Mouse (Mus musculus) left cerebral cortex, postnatal 25 days (tissue): Measurements from ENCODE around the gene C2cd3. TPM values are rescaled to one million over a fixed set of nuclear protein-coding genes. Genes with fewer than 3 reads are reported as not detected.
A peak's percentile ranks its signal among the peaks of the same experiment; 100 is the strongest.

Experiments
- DNase-seq, 2 experiments: peaks; one replicate each; pipeline ENCODE4 v3.0.0; 2022; ENCODE audit warnings: low spot score in 2 of 2, mixed read lengths in 1 of 2
- intact Hi-C: fragments of 180-260 bp; cut with DNase I; formaldehyde crosslinking; loops from one replicate; pipeline ENCODE4 v1.15.1; 2025
- total RNA-seq, 2 experiments: library from RNA; stranded (reverse); gene quantifications; 2 replicates each; pipeline ENCODE4 v1.2.3; 2021

Gene C2cd3
- total RNA-seq, 2 experiments from 2014 or later, result 20.4 to 21.5 TPM

GRCm38 (mm10) chr7:100399231-100399913 is 27.3 kb downstream of the C2cd3 start:
- intact Hi-C loops, result loop anchor here (10.0 kb wide), 1 partner anchor 125 kb away; no protein-coding TSS in a partner anchor
- no peak for DNase-seq

GRCm38 (mm10) chr7:100400899-100401539 is 29.0 kb downstream of the C2cd3 start:
- intact Hi-C loops, result no loop called here
- no peak for DNase-seq

DNA sequence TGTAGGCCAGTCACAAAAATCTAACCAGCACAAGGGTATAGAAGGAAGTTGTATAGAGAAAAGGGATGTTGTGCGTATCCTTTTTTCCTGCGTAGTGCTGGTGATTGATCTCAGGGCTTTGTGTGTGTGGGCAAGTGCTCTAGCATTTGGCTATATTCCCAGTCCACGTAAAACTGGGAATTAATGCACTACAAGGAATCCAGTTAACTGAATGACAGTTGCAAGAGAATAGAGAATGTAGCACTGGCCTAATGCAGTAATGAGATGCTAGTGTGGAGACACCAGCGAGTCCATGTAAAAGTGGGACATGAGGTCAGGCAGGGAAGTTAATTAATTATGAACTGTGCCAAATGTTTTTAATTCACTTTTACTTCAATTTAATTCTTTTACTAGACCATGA is 30.7 kb downstream of the C2cd3 start:
- intact Hi-C loops, result no loop called here

GRCm38 (mm10) chr7:100407677-100408076 is 35.6 kb downstream of the C2cd3 start:
- DNase-seq, result no peak
- intact Hi-C loops, result loop anchor here (5.0 kb wide), 1 partner anchor 70 kb away; no protein-coding TSS in a partner anchor

More for the DNA sequence above, 30.7 kb downstream of the C2cd3 start:
- DNase-seq, result no peak

DNA sequence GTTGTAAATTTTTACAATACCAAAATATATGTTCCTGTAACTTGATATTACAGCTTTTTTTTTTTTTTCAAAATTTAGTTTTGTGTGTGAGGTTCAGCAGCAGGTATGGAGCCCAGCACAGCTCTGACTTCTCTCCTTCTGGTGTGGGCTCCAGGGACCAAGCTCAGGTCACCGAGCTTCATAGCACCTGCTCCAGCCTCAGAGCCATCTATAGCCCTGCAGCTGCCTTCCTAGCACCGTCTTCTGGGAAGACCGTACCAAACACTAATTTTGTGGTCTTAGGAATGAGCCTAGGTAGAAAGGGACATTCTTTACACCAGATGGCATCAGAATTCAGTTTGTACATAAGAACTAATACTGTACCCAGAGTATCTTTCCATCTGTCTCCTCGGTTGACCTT is 36.7 kb downstream of the C2cd3 start:
- intact Hi-C loops, result loop anchor here (5.0 kb wide), 1 partner anchor 71 kb away; no protein-coding TSS in a partner anchor
- DNase-seq, result no peak

DNA sequence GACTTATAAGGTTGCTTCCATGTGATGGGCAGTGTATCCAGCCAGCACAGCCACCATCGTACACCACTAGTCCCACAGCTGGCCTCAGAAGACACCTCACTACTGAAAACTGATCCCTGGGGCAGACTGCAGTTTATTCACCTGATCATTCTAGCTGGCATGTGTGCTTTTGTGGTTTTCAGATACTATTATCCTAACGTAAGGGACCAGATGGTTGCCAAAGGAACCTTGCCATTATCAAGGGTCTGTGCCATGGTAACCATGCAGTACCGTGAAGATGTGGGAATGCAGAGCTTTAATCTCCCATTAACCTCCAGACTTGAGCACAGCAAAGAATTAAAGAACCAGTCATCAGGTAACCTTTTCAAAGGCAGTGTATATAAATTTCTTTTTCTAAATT is 53.8 kb downstream of the C2cd3 start:
- intact Hi-C loops, result loop anchor here (5.0 kb wide), 2 partner anchors 72 to 87 kb away; partner anchors contain the start of gene Dnajb13

GRCm38 (mm10) chr7:100429102-100429501 is 57.1 kb downstream of the C2cd3 start:
- DNase-seq, result peak; percentile 52 to 68
- intact Hi-C loops, result loop anchor here (5.0 kb wide), 2 partner anchors 68 to 83 kb away; partner anchors contain the start of gene Dnajb13

More for the DNA sequence above, 53.8 kb downstream of the C2cd3 start:
- DNase-seq, result no peak

DNA sequence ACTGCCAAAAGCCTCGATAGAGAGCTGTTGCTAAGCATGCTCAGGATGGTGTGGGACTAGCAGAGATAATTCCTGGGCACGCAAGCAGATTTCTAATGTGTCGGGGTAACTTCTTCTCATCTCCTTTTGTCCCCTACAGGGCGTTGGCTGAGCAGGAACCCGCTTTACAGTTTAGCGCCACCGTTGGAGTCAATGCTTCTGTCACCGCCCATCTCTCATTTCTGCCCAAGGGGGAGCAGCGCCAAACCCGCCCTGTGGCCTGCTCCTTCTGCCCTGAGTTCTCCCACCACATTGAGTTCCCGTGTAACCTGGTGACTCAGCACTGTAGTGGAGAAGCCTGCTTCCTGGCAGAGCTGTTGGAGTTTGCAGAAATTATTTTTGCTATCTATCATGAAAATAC is 57.9 kb downstream of the C2cd3 start:
- intact Hi-C loops, result loop anchor here (5.0 kb wide), 2 partner anchors 67 to 82 kb away; partner anchors contain the start of gene Dnajb13
- DNase-seq, result no peak

GRCm38 (mm10) chr7:100431103-100431502 is 59.1 kb downstream of the C2cd3 start:
- DNase-seq, result peak in 1 of 2 experiments; percentile 17
- intact Hi-C loops, result no loop called here

- intact Hi-C loops, result no loop called here
- no peak for DNase-seq
Measured at GRCm38 (mm10) chr7:100433295-100433694, 61.3 kb downstream of the C2cd3 start.

DNA sequence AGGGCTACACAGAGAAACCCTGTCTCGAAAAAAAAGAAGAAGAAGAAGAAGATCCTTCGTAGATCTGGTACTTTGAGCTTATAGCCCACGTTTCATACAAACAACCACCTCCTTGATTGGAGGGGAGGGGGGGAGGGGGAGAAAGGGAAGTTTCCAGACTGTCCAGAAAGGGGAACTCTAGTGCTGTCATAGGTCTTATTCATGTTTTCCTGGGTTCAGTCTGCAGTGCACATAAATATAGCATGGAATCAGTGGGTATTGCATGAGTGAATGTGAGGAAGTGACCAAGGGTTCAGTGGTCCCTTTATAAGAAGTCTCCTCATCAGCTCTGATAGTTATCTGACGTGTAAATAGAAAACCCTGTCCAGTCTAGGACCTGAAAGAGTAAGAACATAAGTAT is 71.7 kb downstream of the C2cd3 start:
- intact Hi-C loops, result no loop called here
- DNase-seq, result no peak

- DNase-seq, result peak; percentile 20 to 49
- intact Hi-C loops, result no loop called here
Measured at GRCm38 (mm10) chr7:100446271-100446670, 74.2 kb downstream of the C2cd3 start.

- DNase-seq, result no peak
- intact Hi-C loops, result no loop called here
Measured at GRCm38 (mm10) chr7:100448530-100448929, 76.5 kb downstream of the C2cd3 start.

- intact Hi-C loops, result no loop called here
- DNase-seq, result no peak
Measured at GRCm38 (mm10) chr7:100448985-100449384, 77.0 kb downstream of the C2cd3 start.

DNA sequence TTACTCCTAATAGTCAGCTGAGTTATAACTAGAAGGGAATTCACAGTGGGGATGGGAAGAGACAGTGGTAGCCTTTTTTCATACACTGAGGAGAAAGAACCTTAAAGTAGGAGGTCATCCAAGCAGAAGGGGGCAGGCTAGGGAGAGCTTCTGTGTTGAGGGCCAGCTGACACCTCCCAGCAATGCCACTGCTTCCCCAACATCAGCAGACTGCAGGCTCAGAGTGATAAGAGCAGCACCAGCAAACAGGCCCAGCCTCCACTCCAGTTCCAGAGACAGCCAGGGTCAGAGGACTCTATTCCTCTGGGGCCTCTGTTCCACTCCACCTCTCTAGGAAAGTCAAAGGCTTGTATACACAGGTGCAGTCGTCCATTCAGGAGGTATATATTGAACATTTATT is 86.1 kb downstream of the C2cd3 start:
- DNase-seq, result no peak
- intact Hi-C loops, result no loop called here

GRCm38 (mm10) chr7:100459862-100460261 is 87.8 kb downstream of the C2cd3 start:
- intact Hi-C loops, result no loop called here
- no peak for DNase-seq

DNA sequence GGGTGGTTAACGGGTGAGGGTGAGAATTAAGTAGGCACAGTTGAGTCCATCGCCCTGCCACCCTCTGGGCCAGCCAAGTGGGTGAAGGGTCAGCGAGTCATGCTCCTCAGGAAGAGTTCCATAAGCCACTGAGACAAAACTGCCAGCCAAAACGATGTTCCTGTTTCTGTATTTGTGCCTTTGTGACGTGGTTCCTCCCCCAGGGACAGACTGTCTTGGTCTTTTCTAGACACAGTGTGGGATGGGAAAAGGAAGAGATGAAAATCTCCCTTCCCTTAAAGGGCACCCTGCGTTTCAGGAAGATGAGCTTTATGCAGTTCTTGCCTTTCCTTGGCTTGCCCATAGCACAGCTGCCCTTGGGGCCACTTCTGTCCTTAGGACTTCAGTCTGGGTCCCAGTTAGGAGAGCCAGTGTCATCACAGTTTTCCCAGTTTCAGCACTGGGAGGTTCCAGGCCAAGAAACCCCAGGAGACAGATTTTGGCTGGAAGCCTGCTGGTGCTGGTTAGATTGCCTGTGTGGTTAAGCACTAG is 89.7 kb downstream of the C2cd3 start:
- intact Hi-C loops, result no loop called here

DNA sequence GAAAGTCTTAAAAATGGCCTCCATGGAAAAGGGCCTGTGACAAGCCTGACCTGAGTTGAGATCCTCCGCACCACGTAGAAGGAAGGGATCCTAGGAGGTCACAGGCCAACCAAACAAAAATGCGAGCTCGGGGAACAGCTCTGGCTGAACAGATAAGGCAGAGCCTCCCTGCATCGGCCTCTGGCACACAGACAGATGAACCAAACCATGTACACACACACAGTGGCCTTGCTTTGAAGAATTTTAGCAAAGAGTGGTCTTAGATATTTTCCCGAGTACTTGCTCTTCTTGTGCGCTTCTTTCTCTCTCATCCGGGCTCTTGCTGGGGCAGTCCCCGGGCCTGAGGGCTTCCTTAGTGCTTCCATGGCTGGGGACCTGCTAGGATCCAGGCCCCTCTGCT is 91.2 kb downstream of the C2cd3 start:
- DNase-seq, result no peak
- intact Hi-C loops, result no loop called here

More for the DNA sequence above, 89.7 kb downstream of the C2cd3 start:
- DNase-seq, result peak; percentile 59 to 94

DNA sequence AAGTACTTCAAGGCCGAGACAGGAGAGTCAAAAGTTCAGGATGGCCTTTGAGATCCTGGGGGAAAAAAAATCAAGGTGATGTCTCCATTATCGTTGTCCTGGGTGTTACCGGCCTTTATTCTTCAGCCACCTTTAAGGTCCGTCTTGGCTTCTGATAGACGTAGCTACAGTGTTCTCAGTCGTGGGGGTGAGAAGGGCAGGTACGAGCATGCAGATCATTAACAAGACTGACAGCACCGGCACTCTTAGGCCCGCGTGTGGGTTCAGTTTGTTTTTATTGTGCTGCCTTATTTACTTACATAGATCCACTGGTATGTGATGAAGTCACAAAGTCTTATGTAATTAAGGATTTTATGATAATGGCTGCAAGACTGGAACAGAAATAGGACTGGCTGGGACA is 91.7 kb downstream of the C2cd3 start:
- DNase-seq, result no peak
- intact Hi-C loops, result no loop called here

DNA sequence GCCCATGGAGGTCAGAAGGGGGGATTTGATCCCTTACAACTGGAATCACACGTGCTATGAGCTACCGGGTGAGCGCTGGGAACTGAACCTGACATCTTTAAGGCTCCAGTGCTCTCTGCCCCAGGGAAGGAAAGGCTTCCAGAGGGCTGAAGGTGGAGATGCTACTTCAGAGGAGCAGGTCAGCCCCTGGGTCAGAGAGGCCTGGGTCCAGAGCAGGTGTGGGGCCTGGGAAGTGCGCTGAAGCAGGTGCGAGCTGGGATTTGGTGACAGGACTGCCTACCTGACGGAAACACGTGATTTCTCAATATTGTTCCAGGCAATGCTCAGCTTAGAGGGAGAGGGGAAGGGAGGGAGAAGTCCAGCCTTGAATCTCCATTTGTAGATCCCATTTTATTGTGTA is 92.2 kb downstream of the C2cd3 start:
- DNase-seq, result no peak

DNA sequence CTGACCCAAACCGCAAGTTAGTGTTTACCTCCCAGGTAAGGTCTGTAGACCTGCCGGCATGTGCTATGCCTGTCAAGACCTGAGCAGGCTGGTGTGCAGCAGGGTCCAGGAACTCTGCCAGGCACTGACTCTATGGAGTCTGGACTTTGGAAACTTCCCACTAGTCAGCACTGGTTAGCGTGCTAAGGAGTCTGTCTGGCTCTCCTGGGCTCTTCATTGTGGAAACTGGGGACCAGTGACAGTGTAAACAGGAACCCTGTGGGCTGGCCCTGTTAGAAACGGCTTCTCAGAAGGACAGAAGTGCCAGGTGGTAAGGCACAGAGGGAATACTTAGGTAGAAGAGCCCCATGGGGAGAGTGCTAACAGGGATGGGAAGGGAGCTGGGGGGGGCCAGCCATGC is 93.2 kb downstream of the C2cd3 start:
- intact Hi-C loops, result no loop called here
- no peak for DNase-seq

More for the DNA sequence above, 92.2 kb downstream of the C2cd3 start:
- intact Hi-C loops, result no loop called here
